Mouse (Mus musculus): ENCODE data around the gene Prkag2. TPM values are rescaled to one million over a fixed set of nuclear protein-coding genes. Genes with fewer than 3 reads are reported as not detected.

The Prkag2 gene
- polyA plus RNA-seq, 1 experiment from 2014 or later = 32.6 TPM

GRCm38 (mm10) chr5:25096431-25096830, 4.0 kb downstream of the Prkag2 start:
- peaks cover 7% of the 10 kb centered on the region; the same call in 1 of the 2 replicates for H3K4me1 ChIP-seq (ENCODE audit: control insufficient read depth, insufficient read depth, low read length)
- H3K4me3 ChIP-seq (ENCODE audit: low read depth, low read length) = no peak overlapping the region
- ATAC-seq (ENCODE audit: insufficient number of reproducible peaks, low FRiP score, low TSS enrichment, low read depth) (no peak), DNase-seq (ENCODE audit: low spot score) (no peak)
- no peak overlapping the region for H3K4me2 ChIP-seq (ENCODE audit: low read depth, severe bottlenecking)
- no peak overlapping the region for H3K27ac ChIP-seq (replicated peaks; ENCODE audit: low read depth, low read length)
- H3K27me3 ChIP-seq (ENCODE audit: control insufficient read depth, insufficient read depth, low read length) = peaks cover 36% of the 10 kb centered on the region
- no peaks in the 10 kb centered on the region; the same call in 1 of the 2 replicates for H3K9me3 ChIP-seq (ENCODE audit: control insufficient read depth, low read length)
- 64% methylated on average over 4 of the region's 4 CpGs for WGBS
- H3K9ac ChIP-seq (ENCODE audit: low read length) = no peak overlapping the region
- H3K36me3 ChIP-seq (ENCODE audit: control insufficient read depth, insufficient read depth, low read length) = no peaks in the 10 kb centered on the region

- Histone ChIP-seq H3K4me1 (ENCODE audit: control insufficient read depth, insufficient read depth, low read length) (no peaks in the 10 kb centered on the region), H3K4me2 (ENCODE audit: low read depth, severe bottlenecking) (no peak overlapping the region), H3K36me3 (ENCODE audit: control insufficient read depth, insufficient read depth, low read length) (no peaks in the 10 kb centered on the region), H3K9me3 (ENCODE audit: control insufficient read depth, low read length) (no peaks in the 10 kb centered on the region; the same call in 1 of the 2 replicates), H3K27ac (replicated peaks; ENCODE audit: low read depth, low read length) (no peak overlapping the region), H3K4me3 (ENCODE audit: low read depth, low read length) (no peak overlapping the region), H3K27me3 (ENCODE audit: control insufficient read depth, insufficient read depth, low read length) (no peaks in the 10 kb centered on the region), H3K9ac (ENCODE audit: low read length) (no peak overlapping the region)
- ATAC-seq (ENCODE audit: insufficient number of reproducible peaks, low FRiP score, low TSS enrichment, low read depth) (no peak), DNase-seq (ENCODE audit: low spot score) (no peak)
- 86% methylated on average over 8 of the region's 8 CpGs for WGBS
These were observed 7.7 kb downstream of the Prkag2 start for GRCm38 (mm10) chr5:25092630-25093245.

GRCm38 (mm10) chr5:25089258-25089972, 11.0 kb downstream of the Prkag2 start:
- ATAC-seq (ENCODE audit: insufficient number of reproducible peaks, low FRiP score, low TSS enrichment, low read depth) (no peak), DNase-seq (ENCODE audit: low spot score) (no peak)
- Histone ChIP-seq H3K9ac (ENCODE audit: low read length) (no peak overlapping the region), H3K4me3 (ENCODE audit: low read depth, low read length) (no peak overlapping the region), H3K27ac (replicated peaks; ENCODE audit: low read depth, low read length) (no peak overlapping the region), H3K36me3 (ENCODE audit: control insufficient read depth, insufficient read depth, low read length) (no peaks in the 10 kb centered on the region), H3K4me2 (ENCODE audit: low read depth, severe bottlenecking) (no peak overlapping the region), H3K27me3 (ENCODE audit: control insufficient read depth, insufficient read depth, low read length) (no peaks in the 10 kb centered on the region), H3K9me3 (ENCODE audit: control insufficient read depth, low read length) (no peaks in the 10 kb centered on the region; the same call in 1 of the 2 replicates), H3K4me1 (ENCODE audit: control insufficient read depth, insufficient read depth, low read length) (no peaks in the 10 kb centered on the region)
- 82% methylated on average over 6 of the region's 6 CpGs for WGBS

- WGBS = 76% methylated on average over 4 of the region's 4 CpGs
- no peak for DNase-seq (ENCODE audit: low spot score)
These were observed 11.8 kb downstream of the Prkag2 start for GRCm38 (mm10) chr5:25088633-25089032.

GRCm38 (mm10) chr5:25088111-25088510, 12.3 kb downstream of the Prkag2 start:
- H3K27ac ChIP-seq (replicated peaks; ENCODE audit: low read depth, low read length) = no peak overlapping the region
- H3K9me3 ChIP-seq (ENCODE audit: control insufficient read depth, low read length) = no peaks in the 10 kb centered on the region; the same call in 1 of the 2 replicates
- WGBS = 83% methylated on average over 13 of the region's 13 CpGs
- H3K27me3 ChIP-seq (ENCODE audit: control insufficient read depth, insufficient read depth, low read length) = no peaks in the 10 kb centered on the region
- H3K9ac ChIP-seq (ENCODE audit: low read length) = no peak overlapping the region
- H3K4me3 ChIP-seq (ENCODE audit: low read depth, low read length) = no peak overlapping the region
- no peak for DNase-seq (ENCODE audit: low spot score)
- H3K4me1 ChIP-seq (ENCODE audit: control insufficient read depth, insufficient read depth, low read length) = no peaks in the 10 kb centered on the region
- no peak for ATAC-seq (ENCODE audit: insufficient number of reproducible peaks, low FRiP score, low TSS enrichment, low read depth)
- H3K36me3 ChIP-seq (ENCODE audit: control insufficient read depth, insufficient read depth, low read length) = no peaks in the 10 kb centered on the region
- H3K4me2 ChIP-seq (ENCODE audit: low read depth, severe bottlenecking) = no peak overlapping the region

More at GRCm38 (mm10) chr5:25088633-25089032, 11.8 kb downstream of the Prkag2 start:
- no peaks in the 10 kb centered on the region; the same call in 1 of the 2 replicates for H3K9me3 ChIP-seq (ENCODE audit: control insufficient read depth, low read length)
- no peak for ATAC-seq (ENCODE audit: insufficient number of reproducible peaks, low FRiP score, low TSS enrichment, low read depth)
- H3K27me3 ChIP-seq (ENCODE audit: control insufficient read depth, insufficient read depth, low read length) = no peaks in the 10 kb centered on the region
- no peak overlapping the region for H3K4me2 ChIP-seq (ENCODE audit: low read depth, severe bottlenecking)
- H3K27ac ChIP-seq (replicated peaks; ENCODE audit: low read depth, low read length) = no peak overlapping the region
- no peaks in the 10 kb centered on the region for H3K4me1 ChIP-seq (ENCODE audit: control insufficient read depth, insufficient read depth, low read length)
- H3K36me3 ChIP-seq (ENCODE audit: control insufficient read depth, insufficient read depth, low read length) = no peaks in the 10 kb centered on the region
- H3K4me3 ChIP-seq (ENCODE audit: low read depth, low read length) = no peak overlapping the region
- H3K9ac ChIP-seq (ENCODE audit: low read length) = no peak overlapping the region

GRCm38 (mm10) chr5:25087064-25087463, 13.4 kb downstream of the Prkag2 start:
- Histone ChIP-seq H3K27me3 (ENCODE audit: control insufficient read depth, insufficient read depth, low read length) (no peaks in the 10 kb centered on the region), H3K27ac (replicated peaks; ENCODE audit: low read depth, low read length) (no peak overlapping the region), H3K4me1 (ENCODE audit: control insufficient read depth, insufficient read depth, low read length) (no peaks in the 10 kb centered on the region), H3K9ac (ENCODE audit: low read length) (no peak overlapping the region), H3K4me3 (ENCODE audit: low read depth, low read length) (no peak overlapping the region), H3K36me3 (ENCODE audit: control insufficient read depth, insufficient read depth, low read length) (no peaks in the 10 kb centered on the region), H3K4me2 (ENCODE audit: low read depth, severe bottlenecking) (no peak overlapping the region), H3K9me3 (ENCODE audit: control insufficient read depth, low read length) (no peaks in the 10 kb centered on the region; the same call in 1 of the 2 replicates)
- ATAC-seq (ENCODE audit: insufficient number of reproducible peaks, low FRiP score, low TSS enrichment, low read depth) = no peak
- DNase-seq (ENCODE audit: low spot score) = no peak
- 73% methylated on average over 7 of the region's 7 CpGs for WGBS

GRCm38 (mm10) chr5:25086234-25086633, 14.2 kb downstream of the Prkag2 start:
- H3K9me3 ChIP-seq (ENCODE audit: control insufficient read depth, low read length) = no peaks in the 10 kb centered on the region
- H3K27me3 ChIP-seq (ENCODE audit: control insufficient read depth, insufficient read depth, low read length) = no peaks in the 10 kb centered on the region
- H3K27ac ChIP-seq (replicated peaks; ENCODE audit: low read depth, low read length) = no peak overlapping the region
- H3K4me3 ChIP-seq (ENCODE audit: low read depth, low read length) = no peak overlapping the region
- H3K4me2 ChIP-seq (ENCODE audit: low read depth, severe bottlenecking) = no peak overlapping the region
- ATAC-seq (ENCODE audit: insufficient number of reproducible peaks, low FRiP score, low TSS enrichment, low read depth) = no peak
- no peaks in the 10 kb centered on the region for H3K4me1 ChIP-seq (ENCODE audit: control insufficient read depth, insufficient read depth, low read length)
- no peak for DNase-seq (ENCODE audit: low spot score)
- WGBS = 81% methylated on average over 4 of the region's 4 CpGs
- H3K36me3 ChIP-seq (ENCODE audit: control insufficient read depth, insufficient read depth, low read length) = no peaks in the 10 kb centered on the region
- no peak overlapping the region for H3K9ac ChIP-seq (ENCODE audit: low read length)

- Histone ChIP-seq H3K27ac (replicated peaks; ENCODE audit: low read depth, low read length) (no peak overlapping the region), H3K9me3 (ENCODE audit: control insufficient read depth, low read length) (no peaks in the 10 kb centered on the region), H3K4me2 (ENCODE audit: low read depth, severe bottlenecking) (no peak overlapping the region), H3K4me1 (ENCODE audit: control insufficient read depth, insufficient read depth, low read length) (no peaks in the 10 kb centered on the region), H3K27me3 (ENCODE audit: control insufficient read depth, insufficient read depth, low read length) (no peaks in the 10 kb centered on the region), H3K4me3 (ENCODE audit: low read depth, low read length) (no peak overlapping the region), H3K36me3 (ENCODE audit: control insufficient read depth, insufficient read depth, low read length) (no peaks in the 10 kb centered on the region), H3K9ac (ENCODE audit: low read length) (no peak overlapping the region)
- no peak for ATAC-seq (ENCODE audit: insufficient number of reproducible peaks, low FRiP score, low TSS enrichment, low read depth)
- DNase-seq (ENCODE audit: low spot score) = no peak
- 90% methylated on average over 10 of the region's 10 CpGs for WGBS
These were observed 15.3 kb downstream of the Prkag2 start for GRCm38 (mm10) chr5:25085170-25085569.

Measured in limb, embryonic 11.5 days (tissue).